Mouse (Mus musculus) activated CD4-positive, CD25-positive, alpha-beta regulatory T cell, adult 4 months (primary cell): ENCODE measurements around the gene Mtrf1. TPM values are rescaled to one million over a fixed set of nuclear protein-coding genes. Genes with fewer than 3 reads are reported as not detected.
A peak's percentile ranks its signal among the peaks of the same experiment; 100 is the strongest.

Experiments used
- ATAC-seq: one replicate; pipeline ENCODE4 v1.8.0; 2017
- polyA plus RNA-seq, 2 experiments: library from polyadenylated mRNA; unstranded; fragments of 100-300 nt; shearing (Covaris generic); gene quantifications; one replicate each; pipeline ENCODE4 v1.2.1; 2017

Gene Mtrf1
- 1 to 10 TPM; 6.2 to 7.5 TPM for polyA plus RNA-seq

DNA sequence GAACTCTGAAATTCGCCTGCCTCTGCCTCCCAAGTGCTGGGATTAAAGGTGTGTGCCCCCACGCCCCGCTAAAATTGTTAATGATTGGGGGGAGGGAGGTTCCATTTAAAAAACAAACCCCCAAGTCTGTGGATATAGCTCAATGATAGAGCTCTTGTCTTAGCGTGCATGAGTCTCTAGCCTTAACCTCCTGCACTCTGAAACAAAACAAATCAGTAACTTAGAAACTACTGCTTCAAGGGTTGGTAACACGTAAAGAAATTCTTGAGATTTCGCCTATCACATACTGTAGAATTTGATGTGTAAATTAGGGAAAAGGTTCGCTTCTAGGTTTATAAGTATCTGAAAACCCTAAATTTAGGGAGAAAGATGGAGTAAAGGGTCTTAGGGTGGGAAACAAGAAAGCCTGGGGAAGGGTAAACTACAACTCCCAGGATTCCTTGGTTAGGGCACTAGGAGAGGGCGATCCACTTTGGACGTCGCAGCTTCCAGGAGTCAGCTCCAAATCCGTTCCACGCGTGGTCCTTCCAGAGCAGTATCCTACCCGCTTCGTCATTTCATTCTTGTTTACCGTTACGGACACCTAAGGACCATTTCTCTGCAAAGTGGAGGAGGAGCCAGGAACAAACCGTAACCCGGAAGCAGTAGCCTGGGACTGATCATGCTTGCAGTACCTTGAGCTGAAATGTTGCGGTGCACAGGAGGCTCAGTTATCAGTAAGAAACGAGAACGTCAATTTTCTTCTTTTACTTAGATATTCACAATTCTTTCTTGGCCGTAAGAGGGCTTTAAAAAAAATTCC lies at the start of gene Mtrf1:
Mtrf1 (plus strand) TSS at position 452 of the 802 bp plus-strand sequence.
- peak; percentile 75 for ATAC-seq

DNA sequence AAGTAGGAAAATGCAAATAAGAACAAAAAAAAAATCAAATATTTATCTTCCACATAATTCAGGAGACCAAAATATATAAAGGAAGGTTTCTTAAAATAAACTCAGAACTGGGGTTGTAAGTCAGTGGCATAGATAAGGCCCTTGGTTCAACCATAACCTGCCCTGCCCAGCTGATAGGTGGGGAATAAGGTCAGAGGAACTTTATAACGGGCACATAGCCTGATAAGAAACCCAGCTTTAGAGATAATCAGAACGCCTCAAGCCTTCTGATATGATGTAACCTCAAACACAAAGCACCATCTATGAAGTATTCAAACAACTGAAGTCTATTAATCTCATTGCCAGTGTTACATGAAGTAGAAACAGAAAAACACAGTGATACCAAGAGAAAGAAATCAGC lies 39.5 kb upstream of the Mtrf1 start:
- no peak for ATAC-seq

GRCm38 (mm10) chr14:79377041-79377440 lies 20.5 kb upstream of the Mtrf1 start:
- no peak for ATAC-seq

- no peak for ATAC-seq
Measured at GRCm38 (mm10) chr14:79383120-79383519, 14.5 kb upstream of the Mtrf1 start.

GRCm38 (mm10) chr14:79388304-79388703 lies 9.3 kb upstream of the Mtrf1 start:
- ATAC-seq: no peak

GRCm38 (mm10) chr14:79389438-79390264 lies 7.9 kb upstream of the Mtrf1 start:
- no peak for ATAC-seq

DNA sequence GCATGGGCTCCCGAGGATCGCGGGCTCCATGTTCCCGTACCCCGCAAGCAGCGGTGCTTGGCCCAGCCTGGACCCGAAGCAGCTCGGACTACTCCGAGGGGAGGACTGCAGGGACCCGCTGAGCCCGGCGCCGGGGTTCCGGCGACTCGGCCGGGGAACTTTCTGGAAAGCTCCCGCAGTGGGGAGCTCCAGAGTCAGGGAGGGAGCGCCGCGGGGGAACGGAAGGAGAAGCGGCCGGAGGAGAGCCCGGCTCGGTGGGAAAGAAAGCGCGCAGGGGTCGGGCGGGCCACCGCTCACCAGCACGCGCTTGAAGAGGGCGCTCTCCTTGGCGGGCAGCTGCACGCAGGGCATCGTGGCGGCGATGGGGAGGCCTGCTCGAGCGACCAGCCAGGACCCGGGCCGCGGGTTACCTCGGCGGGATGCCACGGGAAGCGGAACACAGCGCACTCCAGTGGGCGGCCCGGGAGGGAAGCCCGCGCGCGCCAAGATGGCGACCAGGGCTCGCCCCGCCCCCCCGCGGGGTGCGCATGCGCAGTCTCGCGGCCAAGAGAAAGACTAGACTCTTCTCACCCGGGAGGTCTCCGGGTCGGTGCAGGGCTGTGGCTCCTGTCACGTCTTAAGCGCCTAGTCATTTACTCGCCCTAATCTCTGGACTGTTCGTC lies 7.2 kb upstream of the Mtrf1 start, which contains the start of gene Naa16:
Naa16 (minus strand) TSS at position 514 of the 662 bp plus-strand sequence.
- peak; percentile 61 for ATAC-seq

DNA sequence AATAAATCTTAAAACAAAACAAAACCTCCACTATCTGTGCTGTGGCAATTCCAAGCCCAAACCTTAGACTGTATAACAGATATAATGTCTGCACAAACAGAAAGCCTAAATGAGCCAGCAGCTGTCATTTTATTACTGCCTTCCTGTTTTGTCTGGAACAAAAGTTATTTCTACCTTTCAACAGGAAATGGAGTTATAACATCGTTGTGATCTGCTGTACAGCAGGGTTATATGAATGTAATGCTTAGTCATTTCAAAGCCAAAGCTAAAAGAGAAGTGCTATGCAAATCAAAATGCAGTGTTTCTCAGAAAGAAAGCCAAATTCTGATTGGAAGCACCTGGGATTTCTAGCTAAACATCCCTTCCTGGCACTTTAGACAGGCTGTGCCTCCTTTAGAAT lies 4.3 kb upstream of the Mtrf1 start:
- peak; percentile 46 for ATAC-seq

DNA sequence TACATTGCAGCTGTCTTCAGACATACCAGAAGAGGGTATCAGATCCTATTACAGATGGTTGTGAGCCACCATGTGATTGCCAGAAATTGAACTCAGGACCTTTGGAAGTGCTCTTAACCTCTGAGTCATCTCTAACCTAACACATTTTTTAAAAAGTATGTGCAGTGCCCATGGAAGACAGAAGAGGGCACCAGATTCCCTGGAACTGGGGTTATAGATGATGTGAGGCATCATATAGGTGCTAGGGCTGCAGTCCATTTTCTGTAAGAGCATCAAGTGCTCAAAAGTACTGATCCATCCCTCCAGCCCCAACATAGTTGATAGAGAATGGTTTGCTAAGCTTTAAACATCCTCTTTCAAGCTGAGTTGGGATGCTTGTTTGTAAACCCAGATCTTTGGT lies 3.0 kb upstream of the Mtrf1 start:
- peak; percentile 50 for ATAC-seq

GRCm38 (mm10) chr14:79407641-79408040 lies 10.1 kb downstream of the Mtrf1 start:
- no peak for ATAC-seq

DNA sequence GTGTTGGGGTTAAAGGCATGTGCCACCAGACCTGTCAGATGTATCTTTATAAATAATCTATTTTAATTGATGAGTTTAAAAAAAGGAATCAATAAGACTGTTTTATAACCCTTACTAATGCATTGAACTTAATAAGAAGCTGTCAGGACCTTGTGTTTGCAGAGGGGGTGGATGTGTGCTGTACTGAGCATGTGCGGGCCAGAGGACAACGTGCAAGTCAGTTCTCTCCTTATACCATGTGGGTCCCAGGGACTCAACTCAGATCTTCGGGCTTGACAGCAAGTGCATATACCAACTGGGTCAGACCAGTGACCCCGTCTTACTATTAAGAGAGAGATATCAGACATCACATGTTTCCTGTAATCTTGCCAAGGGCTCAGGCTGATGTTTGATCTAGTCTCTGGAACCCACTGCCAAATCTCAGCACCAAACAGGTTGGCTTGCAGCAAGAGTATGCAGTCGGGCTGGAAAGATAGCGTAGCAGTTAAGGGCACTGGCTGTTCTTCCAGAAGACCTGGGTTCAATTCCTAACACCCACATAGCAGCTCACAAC lies 11.8 kb downstream of the Mtrf1 start:
- ATAC-seq: no peak

DNA sequence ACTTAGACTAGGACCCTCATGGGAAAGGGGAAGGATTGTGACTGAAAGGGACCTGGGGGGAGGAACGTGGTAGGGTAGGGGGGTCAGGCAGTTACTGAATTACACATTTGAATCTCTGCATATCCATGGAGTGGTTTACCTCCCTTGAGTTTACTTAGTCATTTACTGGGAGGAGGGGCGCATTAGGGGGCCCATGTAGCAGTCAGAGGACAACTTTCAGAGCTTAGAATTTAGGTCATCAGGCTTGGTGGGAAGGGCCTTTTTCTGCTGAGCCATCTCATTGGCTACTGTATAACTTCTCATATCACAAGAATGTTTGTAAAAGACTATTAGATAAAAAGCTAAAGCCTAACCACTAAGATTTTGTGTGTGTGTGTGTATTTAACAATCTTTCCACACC lies 13.1 kb downstream of the Mtrf1 start:
- no peak for ATAC-seq

DNA sequence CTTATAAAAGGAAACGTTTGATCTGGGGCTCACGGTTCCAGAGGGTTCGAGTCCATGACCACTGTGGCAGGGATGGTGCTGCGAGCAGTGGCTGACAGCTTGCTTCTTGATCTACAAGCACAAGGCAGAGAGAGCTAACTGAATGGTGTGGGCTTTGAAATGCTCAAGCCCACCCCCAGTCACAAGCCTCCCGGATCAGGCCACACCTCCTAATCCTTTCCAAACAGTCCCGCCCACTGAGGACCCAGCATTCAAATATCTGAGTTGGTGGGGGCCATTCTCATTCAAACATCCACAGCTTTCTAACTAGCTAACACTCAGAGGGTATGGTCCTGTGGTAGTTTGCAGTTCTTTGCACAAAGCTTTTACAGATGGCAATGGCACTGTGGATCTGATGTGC lies 15.5 kb downstream of the Mtrf1 start:
- no peak for ATAC-seq

DNA sequence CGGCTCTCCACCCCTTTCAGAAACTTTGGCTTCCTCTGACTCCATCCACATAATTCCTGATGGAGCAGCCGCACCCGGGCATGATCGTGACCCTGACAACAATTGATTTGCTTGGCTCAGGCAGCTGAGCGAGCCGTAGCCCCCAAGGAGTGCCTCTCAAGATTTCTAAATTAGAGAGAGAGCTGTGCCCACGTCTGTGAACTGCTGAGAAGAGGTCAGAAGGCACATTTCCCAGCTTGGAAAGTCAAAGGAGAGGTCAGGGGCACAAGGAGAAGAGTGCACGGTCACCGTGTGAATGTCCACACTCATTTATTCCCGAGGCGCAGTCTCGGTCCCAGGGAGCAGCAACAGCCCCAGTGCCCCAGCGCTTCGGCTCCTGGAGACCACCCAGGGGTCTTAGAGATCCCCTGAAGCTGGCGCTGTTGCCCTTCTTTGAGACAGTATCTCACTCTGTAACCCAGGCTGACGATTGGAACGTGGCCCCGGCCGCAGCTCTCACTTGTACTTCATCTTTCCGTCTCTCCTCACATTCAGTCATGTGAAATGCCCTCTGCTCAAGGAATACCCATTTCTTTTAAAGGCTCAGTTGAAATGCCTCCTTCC lies 22.6 kb downstream of the Mtrf1 start:
- no peak for ATAC-seq

GRCm38 (mm10) chr14:79425979-79426729 lies 28.6 kb downstream of the Mtrf1 start, which contains the start of gene Kbtbd7:
Gene Kbtbd7, plus strand, starts transcription at chr14:79426511.
- ATAC-seq: peak; percentile 99

DNA sequence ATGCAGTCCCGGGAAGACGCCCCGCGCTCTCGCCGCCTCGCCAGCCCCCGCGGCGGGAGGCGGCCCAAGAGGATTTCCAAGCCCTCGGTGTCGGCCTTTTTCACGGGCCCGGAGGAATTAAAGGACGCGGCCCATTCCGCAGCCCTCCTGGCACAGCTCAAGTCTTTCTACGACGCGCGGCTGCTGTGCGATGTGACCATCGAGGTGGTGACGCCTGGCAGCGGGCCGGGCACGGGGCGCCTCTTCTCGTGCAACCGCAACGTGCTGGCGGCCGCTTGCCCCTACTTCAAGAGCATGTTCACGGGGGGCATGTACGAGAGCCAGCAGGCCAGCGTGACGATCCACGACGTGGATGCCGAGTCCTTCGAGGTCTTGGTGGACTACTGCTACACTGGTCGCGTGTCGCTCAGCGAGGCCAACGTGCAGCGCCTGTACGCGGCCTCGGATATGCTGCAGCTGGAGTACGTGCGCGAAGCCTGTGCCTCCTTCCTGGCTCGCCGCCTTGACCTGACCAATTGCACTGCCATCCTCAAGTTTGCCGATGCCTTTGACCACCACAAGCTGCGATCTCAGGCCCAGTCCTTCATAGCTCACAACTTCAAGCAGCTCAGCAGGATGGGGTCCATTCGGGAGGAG lies 29.3 kb downstream of the Mtrf1 start:
- ATAC-seq: peak; percentile 4

- ATAC-seq: no peak
Measured at GRCm38 (mm10) chr14:79434068-79434467, 36.5 kb downstream of the Mtrf1 start.

DNA sequence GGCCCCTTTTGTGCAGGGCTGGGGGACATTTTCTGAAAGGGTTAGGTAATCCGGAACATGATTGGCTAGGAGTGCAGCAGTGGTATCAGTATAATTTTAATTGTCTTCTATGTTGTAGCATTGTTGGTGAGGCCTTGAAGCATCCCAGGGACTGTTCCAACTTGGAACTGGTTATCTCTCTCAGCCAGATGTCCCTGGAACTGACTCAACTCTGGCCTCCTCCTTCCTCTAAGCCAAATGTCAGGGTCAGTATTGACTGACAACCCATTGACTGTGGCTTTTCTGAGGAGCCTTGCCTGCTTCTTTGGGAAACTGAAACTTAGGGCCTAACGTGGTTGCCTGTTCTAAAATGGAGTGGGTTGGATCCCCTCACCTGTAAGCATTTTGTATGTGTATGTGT lies 43.1 kb downstream of the Mtrf1 start:
- ATAC-seq: no peak

DNA sequence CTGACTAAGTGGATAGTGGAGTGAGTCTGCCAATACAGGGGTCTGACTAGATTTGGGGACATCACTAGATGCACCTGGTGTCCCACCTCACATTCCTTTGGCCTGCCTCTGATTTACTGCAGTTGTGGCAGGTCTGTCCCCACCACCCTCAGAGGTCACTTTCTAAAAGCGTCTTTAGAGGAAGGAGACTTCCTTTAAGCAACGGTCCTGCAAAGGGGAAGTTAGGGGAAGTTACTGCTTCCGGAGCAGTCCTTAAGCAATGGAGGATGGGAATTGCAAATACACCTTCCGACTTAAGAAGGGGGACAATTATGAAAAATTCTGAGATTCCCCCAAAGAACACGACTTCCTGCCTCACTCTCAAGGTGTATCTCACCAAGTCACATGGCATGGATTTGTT lies 43.9 kb downstream of the Mtrf1 start:
- no peak for ATAC-seq

DNA sequence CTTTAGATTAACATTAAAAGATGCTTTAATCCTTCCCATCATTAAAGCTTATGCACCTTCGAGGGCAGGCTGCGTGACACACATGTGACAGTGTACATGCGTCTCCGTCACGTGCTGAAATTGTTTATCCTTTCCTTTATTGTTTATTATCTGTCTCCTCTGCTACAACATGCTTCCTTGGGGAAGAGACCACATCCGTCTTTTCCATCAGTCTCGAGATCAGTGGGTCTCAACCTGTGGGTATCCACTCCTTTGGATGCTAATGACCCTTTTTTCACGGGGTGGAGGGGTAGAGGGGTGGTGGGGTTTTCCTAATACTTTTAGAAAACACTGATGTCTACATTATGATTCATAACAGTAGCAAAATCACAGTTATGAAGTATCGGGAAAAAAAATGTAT lies 47.0 kb downstream of the Mtrf1 start:
- no peak for ATAC-seq

- ATAC-seq: no peak
Measured at GRCm38 (mm10) chr14:79445055-79445620, 47.6 kb downstream of the Mtrf1 start.
